Mouse (Mus musculus) liver, adult 2 months (tissue): ENCODE data around the gene Prkcd.

Source experiments
- CTCF ChIP-seq: fragments of 200-500 bp; IDR thresholded peaks from 2 replicates; pipeline ENCODE4 v1.5.1; 2011; ENCODE audit warnings: low read depth, low read length, control low read depth
- POLR2A ChIP-seq: fragments of 200-500 bp; IDR thresholded peaks from 2 replicates; pipeline ENCODE4 v1.6.1; 2011; ENCODE audit warnings: low read length, control low read depth; ENCODE audit not compliant: insufficient read depth; ENCODE audit errors: extremely low read depth

- TF ChIP-seq CTCF (peak; percentile 75), POLR2A (no peak)
Measured at GRCm38 (mm10) chr14:30650969-30651368, 25.0 kb upstream of the Prkcd start.
